Mouse (Mus musculus) kidney, embryonic 14.5 days (tissue): ENCODE measurements at regions not wholly inside any gene's neighbourhood (a gene's known extent, or its start where the extent isn't known, plus 50 kb on each side); places are given as distances from the start of the nearest gene placed in this dataset.

Source experiments
- ATAC-seq: fragments of 200-750 bp; cut with Nextera tagmentation; 2 replicates; pipeline ENCODE4 v1.8.0; 2017; ENCODE audit warnings: moderate number of reproducible peaks, mild to moderate bottlenecking, moderate TSS enrichment, moderate library complexity; ENCODE audit not compliant: low FRiP score, low TSS enrichment
- H3K27ac ChIP-seq: fragments of 300-500 bp; sonication (generic); 2 replicates; pipeline ENCODE4 v1.5.1; 2014; ENCODE audit warnings: low read depth, mild to moderate bottlenecking, low read length, moderate library complexity, mixed read lengths
- H3K27me3 ChIP-seq: fragments of 300-500 bp; sonication (generic); 2 replicates; pipeline ENCODE4 v1.6.1; 2014; ENCODE audit warnings: mild to moderate bottlenecking, low read length; ENCODE audit not compliant: control insufficient read depth, insufficient read depth
- H3K36me3 ChIP-seq: fragments of 300-500 bp; sonication (generic); 2 replicates; pipeline ENCODE4 v1.6.1; 2014; ENCODE audit warnings: low read length, mixed read lengths; ENCODE audit not compliant: control insufficient read depth, insufficient read depth
- H3K4me1 ChIP-seq: fragments of 300-500 bp; sonication (generic); 2 replicates; pipeline ENCODE4 v1.6.1; 2014; ENCODE audit warnings: low read length, mixed read lengths; ENCODE audit not compliant: control insufficient read depth, insufficient read depth
- H3K4me2 ChIP-seq: fragments of 300-500 bp; sonication (generic); replicated peaks from 2 replicates; pipeline ENCODE4 v1.6.1; 2014; ENCODE audit warnings: low read depth, mild to moderate bottlenecking, low read length
- H3K4me3 ChIP-seq: fragments of 300-500 bp; sonication (generic); 2 replicates; pipeline ENCODE4 v1.5.1; 2014; ENCODE audit warnings: mild to moderate bottlenecking, low read length
- H3K9ac ChIP-seq: fragments of 300-500 bp; sonication (generic); 2 replicates; pipeline ENCODE4 v1.6.1; 2014; ENCODE audit warnings: low read depth, mild to moderate bottlenecking, low read length, moderate library complexity
- H3K9me3 ChIP-seq: fragments of 300-500 bp; sonication (generic); 2 replicates; pipeline ENCODE4 v1.6.1; 2016; ENCODE audit warnings: low read length; ENCODE audit not compliant: control insufficient read depth
- WGBS: fragments of 180-500 bp; shearing (Covaris S2); extraction: QIAGEN DNeasy Blood & Tissue Kit; methylation state at CpG from one replicate; pipeline ENCODE4 v1.1.7; 2014; 5-methylcytosine and 5-hydroxymethylcytosine counted together

DNA sequence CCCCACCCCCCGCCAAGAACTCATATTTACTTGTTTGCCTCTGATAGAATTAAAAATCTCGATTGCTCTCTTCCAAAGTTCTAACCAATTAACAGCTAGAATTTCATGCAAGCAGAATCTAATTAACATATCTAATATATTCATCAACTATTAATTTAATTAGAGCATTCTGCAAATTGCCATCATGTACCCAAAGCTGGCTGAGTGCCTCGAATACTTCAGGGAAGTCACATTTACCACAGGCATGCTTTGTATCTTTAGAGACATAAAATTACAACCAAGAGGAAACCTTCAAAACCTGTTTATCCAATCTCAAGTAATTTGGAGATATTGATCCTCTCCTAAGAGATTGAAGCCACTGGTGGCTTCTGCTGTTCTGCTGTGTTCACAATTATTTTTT, 401.6 kb upstream of the Nmur2 start:
- H3K36me3 ChIP-seq, result no peaks in the 10 kb centered on the region
- ATAC-seq, result no peak
- H3K9ac ChIP-seq, result no peak overlapping the region
- 80% methylated on average over 3 of the region's 3 CpGs for WGBS
- no peak overlapping the region for H3K4me3 ChIP-seq
- no peaks in the 10 kb centered on the region for H3K4me1 ChIP-seq
- no peak overlapping the region for H3K27ac ChIP-seq
- no peak overlapping the region for H3K4me2 ChIP-seq
- no peaks in the 10 kb centered on the region for H3K9me3 ChIP-seq
- H3K27me3 ChIP-seq, result no peaks in the 10 kb centered on the region

DNA sequence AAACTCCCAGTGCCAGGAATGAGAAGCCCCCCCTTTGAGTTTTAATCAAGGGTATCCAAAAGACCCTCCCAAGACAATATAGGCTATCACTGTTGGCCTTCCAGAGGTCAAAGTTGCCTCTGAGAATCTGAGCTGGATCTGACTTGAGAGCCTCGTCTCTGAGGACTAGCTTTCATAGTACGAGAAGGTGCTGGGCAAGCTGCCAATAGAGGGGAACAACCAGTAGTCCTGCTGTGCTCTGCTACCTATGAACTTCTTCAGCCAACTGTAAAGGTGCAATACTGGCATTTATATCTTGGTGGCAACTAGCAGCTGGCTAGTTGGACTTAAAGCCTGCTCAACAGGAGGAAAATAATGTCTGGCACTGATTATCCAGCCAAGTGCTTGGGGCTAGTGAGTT, 400.3 kb upstream of the Nmur2 start:
- Histone ChIP-seq H3K4me1 (no peaks in the 10 kb centered on the region), H3K27me3 (no peaks in the 10 kb centered on the region), H3K9ac (no peak overlapping the region), H3K27ac (no peak overlapping the region), H3K4me3 (no peak overlapping the region), H3K36me3 (no peaks in the 10 kb centered on the region), H3K9me3 (no peaks in the 10 kb centered on the region), H3K4me2 (no peak overlapping the region)
- ATAC-seq, result no peak
- 40% methylated on average over 2 of the region's 2 CpGs for WGBS

DNA sequence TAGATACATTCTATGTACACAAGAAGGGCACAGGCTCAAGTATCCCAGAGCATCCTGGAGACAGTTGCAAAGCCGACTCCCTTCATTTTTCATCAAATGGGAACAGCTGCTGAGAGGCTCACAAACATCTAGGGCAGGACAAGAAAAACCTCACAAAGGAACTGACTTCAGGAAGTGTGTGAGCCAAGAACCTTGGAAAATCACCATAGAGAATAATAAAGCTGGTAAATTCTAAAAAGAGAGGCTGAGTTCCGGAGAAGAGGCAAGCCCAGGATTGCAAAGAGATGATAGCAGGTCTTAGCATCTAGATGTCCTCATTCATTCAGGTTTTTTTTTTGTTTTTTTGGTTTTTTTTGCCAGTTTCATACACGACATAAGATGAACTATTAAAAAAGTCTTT, 390.3 kb upstream of the Nmur2 start:
- Histone ChIP-seq H3K4me2 (no peak overlapping the region), H3K9me3 (no peaks in the 10 kb centered on the region), H3K9ac (no peak overlapping the region), H3K36me3 (no peaks in the 10 kb centered on the region), H3K27me3 (no peaks in the 10 kb centered on the region), H3K27ac (no peak overlapping the region), H3K4me3 (no peak overlapping the region), H3K4me1 (no peaks in the 10 kb centered on the region)
- 75% methylated on average over 3 of the region's 3 CpGs for WGBS
- no peak for ATAC-seq

DNA sequence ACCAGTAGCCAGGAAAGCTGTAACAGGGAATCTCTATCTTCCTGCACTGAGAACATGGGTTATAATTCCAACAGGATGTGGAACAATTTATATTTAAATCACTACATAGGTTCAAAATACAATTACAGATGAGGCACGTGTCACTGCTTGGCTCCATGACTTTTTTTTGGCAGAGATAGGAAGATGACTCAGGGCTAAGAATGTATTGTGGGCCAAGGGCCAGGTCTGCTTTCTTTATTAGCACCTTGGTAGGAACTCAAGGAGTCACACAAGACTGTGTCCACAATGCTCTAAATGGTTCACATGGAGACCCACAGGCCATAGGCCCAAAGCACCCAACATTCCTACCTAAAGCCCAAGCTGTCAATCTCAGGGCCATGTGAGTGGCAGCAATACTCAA, 344.0 kb upstream of the Nmur2 start:
- no peak overlapping the region for H3K9ac ChIP-seq
- WGBS, result 67% methylated on average over 1 of the region's 1 CpGs

DNA sequence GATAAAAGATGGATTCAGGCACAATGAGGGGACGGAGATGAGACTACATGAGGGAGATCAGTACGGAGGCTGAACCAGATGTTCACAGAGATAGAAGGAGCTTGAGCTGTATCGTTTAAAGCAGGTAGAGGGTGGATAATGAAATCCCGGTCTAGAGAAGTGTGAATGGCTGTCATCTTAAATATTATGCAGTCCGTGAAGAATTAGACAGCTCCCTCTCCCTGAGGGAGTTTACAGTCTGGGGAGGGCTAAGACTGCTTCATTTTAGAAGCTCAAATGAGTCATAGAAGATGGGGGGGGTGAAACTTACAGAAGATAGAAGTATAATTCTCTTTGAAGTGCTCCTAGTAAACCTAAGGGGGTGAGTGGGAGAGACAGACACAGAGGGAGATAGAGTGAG, 336.7 kb upstream of the Nmur2 start:
- Histone ChIP-seq H3K4me3 (no peak overlapping the region), H3K9ac (no peak overlapping the region), H3K27me3 (no peaks in the 10 kb centered on the region), H3K9me3 (no peaks in the 10 kb centered on the region), H3K36me3 (no peaks in the 10 kb centered on the region), H3K4me1 (no peaks in the 10 kb centered on the region), H3K27ac (no peak overlapping the region), H3K4me2 (no peak overlapping the region)
- ATAC-seq, result no peak
- 88% methylated on average over 5 of the region's 5 CpGs for WGBS

More for the DNA sequence above, 344.0 kb upstream of the Nmur2 start:
- Histone ChIP-seq H3K27ac (no peak overlapping the region), H3K4me2 (no peak overlapping the region), H3K9me3 (no peaks in the 10 kb centered on the region), H3K4me1 (no peaks in the 10 kb centered on the region), H3K27me3 (no peaks in the 10 kb centered on the region), H3K36me3 (no peaks in the 10 kb centered on the region), H3K4me3 (no peak overlapping the region)
- ATAC-seq, result no peak

DNA sequence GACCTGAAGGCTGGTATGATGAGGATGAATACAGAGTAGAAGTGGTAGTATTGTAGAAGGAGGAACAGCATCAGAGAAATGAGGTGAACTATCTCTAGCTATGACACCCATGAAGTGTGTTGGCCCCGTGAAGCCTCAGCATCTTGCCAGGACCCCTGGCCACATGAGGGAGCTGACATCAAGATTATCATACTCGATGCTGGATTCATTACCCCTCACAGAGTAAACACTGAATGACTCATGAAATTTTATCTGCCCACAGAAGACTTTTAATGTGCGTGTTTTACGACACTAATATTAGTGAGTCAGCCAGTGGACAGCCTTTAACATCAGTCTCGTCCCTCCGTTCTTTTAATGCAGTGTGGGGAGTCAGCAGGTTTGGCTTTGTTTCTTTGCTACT, 333.5 kb upstream of the Nmur2 start:
- no peak for ATAC-seq
- Histone ChIP-seq H3K27me3 (no peaks in the 10 kb centered on the region), H3K9ac (no peak overlapping the region), H3K4me3 (no peak overlapping the region), H3K36me3 (no peaks in the 10 kb centered on the region), H3K9me3 (no peaks in the 10 kb centered on the region), H3K4me2 (no peak overlapping the region), H3K4me1 (no peaks in the 10 kb centered on the region), H3K27ac (no peak overlapping the region)
- WGBS, result 33% methylated on average over 6 of the region's 6 CpGs

DNA sequence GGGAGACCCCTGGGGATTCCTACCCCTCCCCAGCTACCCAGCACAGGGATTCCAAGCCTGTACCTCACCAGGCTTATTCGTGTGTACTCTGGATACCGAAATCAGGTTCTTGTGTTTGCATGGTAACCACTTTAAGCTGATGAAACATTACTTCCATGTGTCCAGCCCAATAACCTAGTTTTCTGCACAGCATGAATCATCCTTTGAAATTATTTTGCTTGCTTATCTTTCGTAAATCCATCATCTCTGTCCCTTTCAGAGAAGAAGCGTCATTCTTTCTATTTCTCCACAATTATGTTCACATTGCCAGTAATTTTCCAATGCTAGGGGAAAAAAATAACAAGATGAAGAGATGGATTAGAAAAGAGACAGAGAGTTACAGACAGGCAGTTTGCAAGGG, 332.8 kb upstream of the Nmur2 start:
- no peak for ATAC-seq
- Histone ChIP-seq H3K36me3 (no peaks in the 10 kb centered on the region), H3K9ac (no peak overlapping the region), H3K4me3 (no peak overlapping the region), H3K4me1 (no peaks in the 10 kb centered on the region), H3K27ac (no peak overlapping the region), H3K27me3 (no peaks in the 10 kb centered on the region), H3K4me2 (no peak overlapping the region), H3K9me3 (no peaks in the 10 kb centered on the region)
- WGBS, result 84% methylated on average over 4 of the region's 4 CpGs

DNA sequence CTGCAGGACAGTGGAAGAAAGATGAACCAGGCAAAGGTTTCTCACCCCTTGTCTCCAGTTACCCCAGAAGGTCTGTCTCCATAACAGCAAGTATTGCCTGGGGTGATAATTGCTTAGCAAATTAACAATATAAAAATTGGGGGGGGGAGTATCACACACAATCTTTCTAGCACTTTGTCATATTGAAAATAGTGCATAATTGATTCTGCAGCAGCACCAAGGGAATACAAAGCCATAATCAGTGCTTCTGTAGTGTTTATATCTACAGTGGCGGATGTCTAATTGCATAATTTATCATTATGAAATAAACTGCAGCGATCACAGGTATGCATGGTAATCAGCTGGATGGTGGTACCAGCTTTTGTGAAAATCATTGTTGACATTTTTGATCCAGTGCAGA, 316.9 kb upstream of the Nmur2 start:
- no peak overlapping the region for H3K27ac ChIP-seq
- no peaks in the 10 kb centered on the region for H3K9me3 ChIP-seq
- no peaks in the 10 kb centered on the region for H3K36me3 ChIP-seq
- H3K9ac ChIP-seq, result no peak overlapping the region
- no peak for ATAC-seq
- H3K4me3 ChIP-seq, result no peak overlapping the region
- H3K4me1 ChIP-seq, result no peaks in the 10 kb centered on the region
- no peaks in the 10 kb centered on the region for H3K27me3 ChIP-seq
- WGBS, result 88% methylated on average over 2 of the region's 2 CpGs
- H3K4me2 ChIP-seq, result no peak overlapping the region

DNA sequence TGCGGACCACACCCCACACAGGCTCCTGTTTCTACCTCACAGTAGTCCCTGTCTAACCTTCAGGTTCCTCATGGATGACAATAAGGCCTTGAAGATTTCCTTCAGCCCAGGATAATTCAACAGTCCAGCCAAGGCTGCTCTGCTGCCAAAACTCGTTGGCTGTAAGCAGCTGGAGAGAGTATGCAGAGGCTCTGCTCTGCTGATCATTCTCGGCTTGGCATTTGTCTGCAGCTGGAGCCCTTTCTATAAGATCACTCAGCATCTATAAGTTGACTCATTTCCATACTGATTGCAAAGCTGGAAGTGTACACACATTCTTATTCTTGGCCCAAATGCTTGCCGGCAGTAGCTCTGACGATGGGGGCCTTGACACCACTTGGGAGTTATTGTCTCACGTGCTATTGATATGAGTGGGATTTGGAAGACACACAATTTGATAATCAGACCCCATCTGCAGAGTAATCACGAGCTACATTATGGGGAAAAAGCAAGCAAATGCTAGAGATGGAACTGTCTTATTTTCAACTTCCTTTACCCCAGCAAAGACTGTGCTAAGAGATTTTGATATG, 311.1 kb upstream of the Nmur2 start:
- 79% methylated on average over 7 of the region's 7 CpGs for WGBS
- H3K9me3 ChIP-seq, result no peaks in the 10 kb centered on the region

DNA sequence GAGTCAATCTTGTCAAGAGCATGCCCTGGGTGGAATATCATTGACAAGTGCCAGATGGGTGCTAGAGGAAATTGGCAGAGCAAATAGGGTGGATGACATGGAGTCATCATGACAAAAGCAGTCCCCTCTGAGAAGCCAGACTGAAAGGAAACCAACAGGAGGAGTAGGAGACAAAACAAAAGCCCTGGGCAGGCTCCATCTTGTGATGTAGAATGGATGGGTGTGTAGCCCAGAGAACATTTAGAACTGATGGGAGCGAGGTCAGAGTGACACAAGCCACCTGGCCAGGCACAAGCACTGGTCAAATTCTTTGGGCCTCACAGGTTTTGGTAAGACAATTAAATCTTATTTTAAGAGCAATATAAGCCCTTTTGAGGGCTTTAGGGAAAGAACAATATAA, 310.4 kb upstream of the Nmur2 start:
- no peak for ATAC-seq
- H3K27ac ChIP-seq, result no peak overlapping the region
- WGBS, result 71% methylated on average over 1 of the region's 1 CpGs

More for the DNA sequence above, 311.1 kb upstream of the Nmur2 start:
- no peak for ATAC-seq
- no peak overlapping the region for H3K4me3 ChIP-seq
- H3K27me3 ChIP-seq, result no peaks in the 10 kb centered on the region
- H3K4me2 ChIP-seq, result no peak overlapping the region
- no peak overlapping the region for H3K27ac ChIP-seq
- H3K4me1 ChIP-seq, result no peaks in the 10 kb centered on the region
- H3K36me3 ChIP-seq, result no peaks in the 10 kb centered on the region
- no peak overlapping the region for H3K9ac ChIP-seq

More for the DNA sequence above, 310.4 kb upstream of the Nmur2 start:
- no peaks in the 10 kb centered on the region for H3K9me3 ChIP-seq
- no peaks in the 10 kb centered on the region for H3K36me3 ChIP-seq
- no peak overlapping the region for H3K9ac ChIP-seq
- no peak overlapping the region for H3K4me2 ChIP-seq
- H3K4me1 ChIP-seq, result no peaks in the 10 kb centered on the region
- no peaks in the 10 kb centered on the region for H3K27me3 ChIP-seq
- H3K4me3 ChIP-seq, result no peak overlapping the region
